13 mouse cellular contexts compared by ENCODE assay signal in genomic region chr15:96593866-96594265, GRCm38 (mm10). TPM values are rescaled to one million over a fixed set of nuclear protein-coding genes. Genes with fewer than 3 reads are reported as not detected.
DNase-seq lines count a peak whose midpoint lies in the region; ATAC-seq and TF ChIP-seq lines count a peak whose summit lies in the region.
"Had no signal": no experiment of that assay in that cellular context is flagged by ENCODE, and none has a peak within 500 bp of the region (broad histone marks: within the 10 kb centered on the region; RNA-seq: fewer than 3 reads in every experiment).

No protein-coding gene starts in this region.

- 72% methylated on average over 7 of the region's 7 CpGs for WGBS in kidney, embryonic 15.5 days
- WGBS in limb, embryonic 14.5 days = 63% methylated on average over 7 of the region's 7 CpGs

- H3K27ac ChIP-seq in kidney, embryonic 15.5 days = peak overlapping the region; percentile 51
- peak overlapping the region; percentile 63 for H3K27ac ChIP-seq in ES-Bruce4 (ENCODE audit: insufficient read depth, low read length)
- H3K27ac ChIP-seq in limb, embryonic 14.5 days (replicated peaks; ENCODE audit: low read depth, low read length) = peak overlapping the region; percentile 50
- H3K27ac ChIP-seq: kidney, postnatal 0 days had no signal

- peaks cover 35% of the 10 kb centered on the region for H3K4me1 ChIP-seq in kidney, embryonic 15.5 days
- peaks cover 8% of the 10 kb centered on the region for H3K4me1 ChIP-seq in ES-Bruce4 (ENCODE audit: control insufficient read depth, insufficient read depth, low read length)
- peaks cover 15% of the 10 kb centered on the region for H3K4me1 ChIP-seq in limb, embryonic 14.5 days (ENCODE audit: control insufficient read depth, insufficient read depth, low read length)

- no peaks in the 10 kb centered on the region for H3K27me3 ChIP-seq in kidney, embryonic 15.5 days
- no peaks in the 10 kb centered on the region for H3K27me3 ChIP-seq in ES-Bruce4 (ENCODE audit: control insufficient read depth, insufficient read depth, low read length, poor library complexity, severe bottlenecking)
- no peaks in the 10 kb centered on the region for H3K27me3 ChIP-seq in limb, embryonic 14.5 days (ENCODE audit: control insufficient read depth, insufficient read depth, low read length)

- TF ChIP-seq EP300 in ES-Bruce4 (IDR thresholded peaks at IDR 0.05; ENCODE audit: insufficient read depth, low read depth, low read length) = no peak

- ATAC-seq in kidney, embryonic 15.5 days (replicated peaks; ENCODE audit: low FRiP score) = no peak
- ATAC-seq in limb, embryonic 14.5 days (ENCODE audit: low FRiP score, low read depth) = no peak

- no peak for DNase-seq in kidney, adult 9 months
- peak; percentile 67 for DNase-seq in 416B (ENCODE audit: low read depth)
- DNase-seq in limb, embryonic 14.5 days (ENCODE audit: low spot score) = no peak
- DNase-seq in adrenal gland, adult 2 months = no peak
- DNase-seq in ovary, postnatal 36 days (ENCODE audit: low spot score) = no peak
- DNase-seq: cerebellum, adult 11-12 months; embryo, embryonic 11 days; heart, postnatal 36 days; layer of hippocampus, postnatal 36 days; right cerebral cortex, adult 18-20 months had no signal

- peaks cover 37% of the 10 kb centered on the region for H3K36me3 ChIP-seq in kidney, embryonic 15.5 days
- peaks cover 14% of the 10 kb centered on the region for H3K36me3 ChIP-seq in ES-Bruce4 (ENCODE audit: control insufficient read depth, insufficient read depth, low read length, poor library complexity, severe bottlenecking)
- H3K36me3 ChIP-seq in limb, embryonic 14.5 days (ENCODE audit: control insufficient read depth, insufficient read depth, low read length) = peaks cover 24% of the 10 kb centered on the region

- no peak for TF ChIP-seq POLR2A in ES-Bruce4 (IDR thresholded peaks at IDR 0.05; ENCODE audit: insufficient read depth, low read length)
- no peak for TF ChIP-seq POLR2A in limb, embryonic 14.5 days (IDR thresholded peaks at IDR 0.05; ENCODE audit: borderline replicate concordance, extremely low read depth, insufficient read depth, insufficient read length)

- no peak for TF ChIP-seq CTCF in ES-Bruce4 (IDR thresholded peaks at IDR 0.05; ENCODE audit: low read depth, low read length)

- no peak overlapping the region for H3K4me3 ChIP-seq in kidney, embryonic 15.5 days (replicated peaks)
- H3K4me3 ChIP-seq in ES-Bruce4 (ENCODE audit: low read depth, low read length) = no peak overlapping the region
- no peak overlapping the region for H3K4me3 ChIP-seq in limb, embryonic 14.5 days (replicated peaks; ENCODE audit: low read length)

- H3K9me3 ChIP-seq in kidney, embryonic 15.5 days (replicated peaks) = no peaks in the 10 kb centered on the region
- no peaks in the 10 kb centered on the region for H3K9me3 ChIP-seq in ES-Bruce4 (replicated peaks; ENCODE audit: control insufficient read depth, insufficient read depth, low read length, poor library complexity, severe bottlenecking)
- no peaks in the 10 kb centered on the region for H3K9me3 ChIP-seq in limb, embryonic 14.5 days (ENCODE audit: control insufficient read depth, low read length)

- no peak overlapping the region for H3K4me2 ChIP-seq in kidney, embryonic 15.5 days
- H3K4me2 ChIP-seq in limb, embryonic 14.5 days (replicated peaks; ENCODE audit: low read depth, low read length, severe bottlenecking) = no peak overlapping the region

- no peak overlapping the region for H3K9ac ChIP-seq in kidney, embryonic 15.5 days
- peak overlapping the region; percentile 2; the same call in 1 of the 2 replicates for H3K9ac ChIP-seq in ES-Bruce4 (ENCODE audit: low read depth, poor library complexity, severe bottlenecking)
- H3K9ac ChIP-seq in limb, embryonic 14.5 days (ENCODE audit: low read depth, low read length, severe bottlenecking) = no peak overlapping the region

RNA-seq across cellular contexts. Expression of gene Slc38a1, which starts 48.8 kb away (rescaled TPM):
- 69.9 and 74.8 TPM in 2 replicates for polyA plus RNA-seq in kidney, embryonic 15.5 days (2015; fragmentation: Nextera tagmentation; extraction: Ambion mirVana)
- polyA plus RNA-seq in ES-Bruce4 (2011; ENCODE audit: insufficient read depth, insufficient read length, low read depth, missing spikeins) = 88.4 and 90.3 TPM in 2 replicates
- 50.4 and 59.8 TPM in 2 replicates for polyA plus RNA-seq in limb, embryonic 14.5 days (2012; rRNA removed)
- 57.7 and 69.6 TPM in 2 replicates for polyA plus RNA-seq in limb, embryonic 14.5 days (2014; fragmentation: Nextera tagmentation; extraction: Ambion mirVana)
- 10 to 100 TPM; 25.3 to 29.1 TPM for total RNA-seq in adrenal gland, adult 2 months (2021)
- 4.4 and 6.5 TPM in 2 replicates for polyA plus RNA-seq in adrenal gland, adult 2 months (2012; rRNA removed)
